Mouse (Mus musculus) layer of hippocampus, adult 9-11 months (tissue): ENCODE measurements around the gene Arhgef2.
"Not testable (repeated sequence)": the region's sequence is repeated elsewhere in the genome, so short reads cannot be mapped to it uniquely, and the experiment has no call there.

Source experiments
- DNase-seq: peaks from one replicate; pipeline ENCODE4 v3.0.0; 2022

Arhgef2 gene

GRCm38 (mm10) chr3:88605666-88606065, at the start of gene Arhgef2:
TSS of gene Arhgef2 (plus strand) at chr3:88605966.
- DNase-seq = not testable (repeated sequence)

- DNase-seq = no peak
Measured at GRCm38 (mm10) chr3:88556616-88557015, 49.1 kb upstream of the Arhgef2 start.

- no peak for DNase-seq
Measured at GRCm38 (mm10) chr3:88559596-88559995, 46.2 kb upstream of the Arhgef2 start.

DNA sequence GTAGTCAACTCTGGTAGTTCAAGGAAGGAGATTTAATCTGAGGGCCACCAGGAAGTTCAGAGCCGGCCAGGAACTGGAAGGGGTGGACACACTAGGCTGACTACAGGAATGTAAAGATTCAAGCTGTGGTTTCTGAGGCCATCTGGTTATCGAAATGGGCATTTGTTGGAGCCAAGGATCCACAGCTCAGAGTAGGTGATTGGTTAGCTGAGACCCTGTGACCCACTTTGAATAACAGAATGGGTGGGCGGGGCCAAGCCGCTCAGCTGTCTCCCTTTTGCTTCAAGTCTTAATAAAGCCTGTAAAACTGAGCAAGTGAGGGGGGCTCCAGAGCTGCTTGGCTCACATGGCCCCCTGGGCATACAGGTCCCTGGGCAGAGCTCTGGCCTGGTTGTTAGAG, 43.8 kb upstream of the Arhgef2 start:
- DNase-seq = no peak

DNA sequence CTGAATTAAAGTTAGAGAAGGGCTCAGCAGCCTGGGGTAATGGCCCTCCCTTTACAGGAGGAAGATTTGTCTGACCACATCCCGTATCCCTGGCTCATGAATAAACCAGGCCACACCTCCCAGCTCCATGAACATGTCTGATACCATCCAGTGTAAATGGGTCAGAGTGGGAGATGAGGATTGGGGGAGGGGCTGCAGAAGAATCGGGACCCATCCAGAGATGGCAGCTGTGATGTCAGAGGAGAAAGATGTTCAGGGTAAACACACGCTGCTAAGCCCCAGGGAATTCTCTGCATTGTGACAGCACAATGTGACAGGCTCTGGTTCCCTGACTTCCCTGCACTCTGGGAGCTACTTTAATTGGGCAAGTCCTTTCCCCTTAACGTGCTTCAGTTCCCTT, 42.3 kb upstream of the Arhgef2 start:
- no peak for DNase-seq

- DNase-seq = no peak
Measured at GRCm38 (mm10) chr3:88563966-88564365, 41.8 kb upstream of the Arhgef2 start.

DNA sequence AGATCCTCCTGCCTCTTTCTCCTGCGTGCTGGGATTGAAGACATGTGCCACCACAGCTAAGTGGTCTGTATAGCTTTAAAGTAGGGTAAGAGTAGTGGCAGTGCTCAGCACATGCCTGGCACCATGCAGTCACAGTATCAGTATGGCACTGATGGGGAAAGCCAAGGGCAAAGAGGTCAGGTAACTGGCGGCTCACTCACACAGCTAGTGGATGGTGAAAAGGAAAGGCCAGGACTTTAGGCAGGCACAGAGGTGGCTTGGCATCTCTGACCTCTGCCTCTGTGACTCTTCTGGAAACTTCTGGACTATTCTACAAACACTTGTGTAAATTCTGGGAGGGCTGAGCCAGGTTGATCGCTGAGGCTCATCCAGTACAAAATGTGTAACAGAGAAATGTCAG, 39.6 kb upstream of the Arhgef2 start:
- DNase-seq = no peak

DNA sequence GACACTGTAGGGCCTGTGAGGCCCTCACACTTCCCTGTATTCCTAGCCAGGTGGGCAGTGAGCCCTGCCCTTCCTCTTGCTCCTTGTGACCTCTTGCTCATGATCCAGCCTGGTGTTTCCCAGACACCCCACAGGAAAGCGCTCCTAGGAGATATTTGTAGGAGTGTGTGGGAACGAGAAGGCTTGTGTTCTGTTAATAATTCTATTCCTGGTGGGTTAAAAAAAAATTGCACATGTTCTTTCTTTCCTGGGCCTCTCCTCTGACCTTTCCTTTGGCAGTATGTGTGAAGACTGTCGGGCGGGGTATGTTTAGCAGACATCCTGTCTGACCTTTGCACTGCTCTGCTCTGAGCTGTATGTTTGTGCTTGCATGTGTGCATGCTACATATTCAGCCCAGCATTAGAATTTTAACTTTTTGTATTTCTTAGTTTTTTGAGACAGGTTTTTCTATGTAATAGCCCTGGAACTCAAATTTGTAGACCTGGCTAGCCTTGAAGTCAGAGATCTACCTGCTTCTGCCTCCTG, 39.2 kb upstream of the Arhgef2 start:
- no peak for DNase-seq

GRCm38 (mm10) chr3:88567892-88568291, 37.9 kb upstream of the Arhgef2 start:
- no peak for DNase-seq

DNA sequence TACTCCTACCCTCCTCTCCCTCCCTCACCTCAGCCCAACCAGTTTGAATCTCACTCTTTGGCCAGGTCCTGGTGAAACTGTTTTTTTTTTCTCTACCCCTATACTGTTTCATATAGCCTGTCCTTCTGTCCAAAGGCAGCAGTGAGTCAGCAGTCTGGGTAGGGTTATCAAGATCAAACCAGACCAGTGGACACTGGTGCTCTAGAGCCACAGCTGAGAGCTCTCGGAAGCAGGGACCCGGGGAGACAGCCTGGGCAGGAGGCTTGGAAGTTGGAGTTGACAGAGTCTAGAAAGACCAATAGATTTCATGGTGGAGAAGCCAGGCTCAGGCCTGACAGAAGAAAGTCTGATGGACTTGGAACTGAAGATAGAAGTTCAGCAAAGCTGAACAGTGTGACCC, 37.2 kb upstream of the Arhgef2 start:
- DNase-seq = no peak

DNA sequence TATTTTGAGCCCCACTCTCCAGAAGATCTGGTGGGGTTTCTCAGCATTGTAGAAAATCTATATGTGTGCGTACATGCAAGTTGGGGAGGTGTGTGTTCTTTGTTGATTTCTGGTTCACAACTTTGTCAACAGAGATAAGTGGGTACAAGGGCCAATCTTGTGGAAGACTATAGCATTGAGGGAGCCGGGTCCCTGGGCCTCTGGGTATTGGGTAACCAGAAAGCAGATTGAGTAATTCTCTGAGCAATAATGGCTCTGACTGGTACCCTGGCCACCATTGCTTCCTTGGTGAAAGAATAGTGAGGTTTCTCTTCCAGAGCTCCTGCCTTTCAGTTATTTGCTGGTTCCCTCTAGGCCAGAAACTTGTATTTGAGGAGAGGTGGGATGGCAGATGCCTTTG, 36.7 kb upstream of the Arhgef2 start:
- no peak for DNase-seq

DNA sequence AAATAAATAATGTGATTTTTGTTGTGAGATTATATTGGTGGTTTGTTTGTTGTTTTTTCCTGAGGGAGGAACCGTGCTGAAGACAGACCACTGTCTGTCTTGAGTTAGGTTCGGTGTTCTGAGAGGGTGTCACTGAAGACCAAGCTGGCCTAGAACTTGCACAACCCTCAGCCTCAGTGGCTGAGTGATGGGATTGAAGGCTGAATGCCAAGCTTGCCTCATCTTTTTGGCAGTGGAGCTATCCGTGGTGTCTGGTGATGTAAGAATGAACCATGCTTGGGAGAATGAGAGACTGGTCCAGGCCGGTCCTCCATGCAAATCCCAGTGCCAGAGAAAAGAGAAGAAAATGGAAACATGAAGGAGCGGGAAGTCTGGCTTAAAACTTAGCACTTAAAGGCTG, 36.1 kb upstream of the Arhgef2 start:
- no peak for DNase-seq

- no peak for DNase-seq
Measured at GRCm38 (mm10) chr3:88570341-88570740, 35.4 kb upstream of the Arhgef2 start.

GRCm38 (mm10) chr3:88571856-88572255, 33.9 kb upstream of the Arhgef2 start:
- DNase-seq = no peak

GRCm38 (mm10) chr3:88572835-88573234, 32.9 kb upstream of the Arhgef2 start:
- DNase-seq = no peak

- no peak for DNase-seq
Measured at GRCm38 (mm10) chr3:88573810-88574209, 32.0 kb upstream of the Arhgef2 start.

DNA sequence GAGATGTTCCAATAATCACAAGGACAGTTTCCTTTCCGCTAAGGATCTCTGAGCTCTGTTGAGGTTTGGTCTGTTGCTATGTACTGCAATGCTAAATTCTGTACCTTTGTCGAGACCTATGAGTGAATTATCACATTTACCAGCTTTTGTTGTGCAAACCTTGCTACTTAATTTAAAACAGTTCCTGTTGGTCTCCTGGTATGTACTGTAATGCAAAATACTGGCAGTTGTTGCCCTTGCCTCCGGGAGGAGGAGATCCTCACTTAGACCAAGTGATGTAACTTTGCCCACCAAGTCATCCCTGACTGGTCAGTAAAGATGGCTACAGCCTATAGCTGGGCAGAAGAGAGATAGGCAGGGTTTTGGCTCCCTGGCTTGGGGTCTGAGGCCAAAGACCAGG, 30.2 kb upstream of the Arhgef2 start, which contains the start of gene Ssr2:
Ssr2 (plus strand) TSS at position 337 of the 400 bp plus-strand sequence.
- no peak for DNase-seq

- not testable (repeated sequence) for DNase-seq
Measured at GRCm38 (mm10) chr3:88577846-88578245, 27.9 kb upstream of the Arhgef2 start.

DNA sequence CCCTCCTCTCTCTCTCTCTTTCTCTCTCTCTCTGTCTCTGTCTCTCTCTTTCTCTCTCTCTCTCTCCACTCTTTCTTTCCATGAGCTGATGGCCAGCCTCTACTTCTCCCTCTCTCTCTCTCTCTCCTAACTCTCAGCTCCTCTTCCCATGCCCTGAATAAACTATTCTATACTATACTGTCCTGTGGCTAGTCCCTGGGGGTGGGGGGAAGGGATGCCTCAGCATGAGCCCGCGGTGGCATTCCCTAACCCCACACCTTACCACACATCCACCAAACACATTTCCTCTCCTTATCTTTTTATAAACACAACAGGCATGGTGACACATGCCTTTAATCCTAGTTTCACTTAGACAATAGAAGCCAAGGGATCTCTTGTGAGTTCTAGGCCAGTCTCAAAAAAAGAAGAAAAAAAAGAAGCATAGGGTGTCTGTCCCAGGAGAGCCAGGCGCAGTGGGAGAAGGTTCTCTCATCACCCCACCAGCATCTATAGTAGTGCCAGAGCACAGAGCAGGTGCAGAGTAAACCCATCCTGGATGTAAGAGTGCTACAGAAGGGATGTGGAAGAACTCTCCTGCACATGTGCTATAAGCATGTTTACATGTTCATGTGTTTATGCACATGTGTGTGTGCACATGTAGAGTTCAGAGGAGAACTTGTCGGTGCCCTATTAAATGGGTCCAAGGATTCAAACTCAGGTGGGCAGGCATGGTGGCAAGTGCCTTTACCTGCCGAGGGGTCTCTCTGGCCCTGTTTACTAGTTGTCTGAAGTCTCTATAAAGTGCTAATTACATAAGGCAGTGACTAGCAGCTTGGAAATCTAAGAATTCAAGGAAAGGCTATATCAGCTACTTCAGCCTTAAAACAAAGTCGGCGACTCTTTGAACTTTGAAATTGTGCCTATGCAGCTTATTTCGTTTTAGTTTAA, 27.0 kb upstream of the Arhgef2 start:
- no peak for DNase-seq

DNA sequence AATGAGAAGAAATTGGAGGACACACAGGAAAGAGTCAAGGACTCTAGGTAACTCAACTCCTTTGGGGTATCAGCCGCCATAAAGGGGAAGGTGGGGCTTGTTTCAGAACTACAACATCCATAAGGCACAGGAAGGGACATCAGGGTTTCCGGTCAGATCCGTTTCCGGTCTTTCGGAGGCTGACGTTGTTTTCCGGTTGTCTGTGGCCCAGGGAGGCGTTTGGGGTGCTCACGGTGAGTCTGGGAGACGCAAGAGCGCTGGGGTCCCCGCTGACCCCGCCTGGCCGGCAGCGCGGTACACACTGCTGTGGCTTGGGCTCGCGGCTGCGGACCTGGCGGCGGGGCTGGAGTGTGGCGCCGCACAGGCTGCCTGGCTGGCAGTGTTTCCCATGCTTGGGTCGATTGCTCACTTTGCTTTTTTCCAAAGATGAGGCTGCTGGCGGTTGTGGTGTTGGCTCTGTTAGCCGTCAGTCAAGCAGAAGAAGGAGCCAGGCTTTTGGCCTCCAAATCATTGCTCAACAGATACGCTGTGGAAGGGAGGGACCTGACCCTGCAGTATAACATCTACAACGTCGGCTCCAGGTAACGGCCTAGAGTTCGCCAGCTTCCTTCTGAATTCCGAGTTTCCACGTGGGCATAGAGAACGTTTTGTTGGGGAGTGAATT, 26.2 kb upstream of the Arhgef2 start:
- DNase-seq = peak; percentile 84

DNA sequence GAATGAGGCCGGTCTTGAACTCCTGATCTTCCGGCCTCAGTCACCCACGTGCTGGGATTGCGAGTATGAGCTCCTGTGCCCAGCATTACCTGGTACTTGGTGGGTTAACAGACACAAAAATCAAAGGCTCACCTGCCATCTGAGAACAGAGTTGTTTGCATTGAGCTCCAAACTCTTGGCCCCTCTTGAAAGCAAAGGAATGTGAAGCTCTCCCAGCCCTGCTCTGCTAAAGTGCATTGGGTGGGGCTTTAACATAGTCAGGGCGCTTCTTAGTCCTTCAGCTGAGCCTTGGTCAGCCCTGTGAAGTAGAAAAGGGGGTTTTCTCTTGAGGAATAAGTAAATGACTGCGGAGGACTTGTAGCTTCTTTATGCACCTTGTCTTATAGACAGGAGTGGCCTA, 20.0 kb upstream of the Arhgef2 start:
- DNase-seq = no peak

DNA sequence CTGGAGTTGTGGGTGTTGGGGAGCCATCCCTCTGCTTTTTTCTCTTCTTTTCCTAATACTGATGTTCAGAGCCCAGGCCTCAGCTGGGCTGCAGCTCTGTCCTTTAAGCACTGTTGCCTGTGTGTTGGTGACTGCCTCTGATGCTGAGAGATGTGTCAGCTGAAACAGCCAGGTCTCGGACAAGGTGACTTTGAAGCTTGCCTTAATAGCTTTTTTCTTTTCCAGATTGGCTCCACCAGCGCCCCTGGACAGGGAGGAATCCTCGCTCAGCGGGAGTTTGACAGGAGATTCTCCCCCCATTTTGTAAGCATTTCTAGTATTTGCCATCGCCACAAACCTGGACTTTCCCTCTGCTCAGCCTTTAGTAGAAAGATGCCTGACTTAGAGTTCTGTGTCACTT, 19.1 kb upstream of the Arhgef2 start:
- no peak for DNase-seq

- no peak for DNase-seq
Measured at GRCm38 (mm10) chr3:88590246-88590645, 15.5 kb upstream of the Arhgef2 start.

- DNase-seq = no peak
Measured at GRCm38 (mm10) chr3:88591044-88591443, 14.7 kb upstream of the Arhgef2 start.
